Mouse (Mus musculus): ENCODE measurements around the gene AC134908.4.

AC134908.4 gene

GRCm38 (mm10) chr17:25777948-25778347, 17.5 kb downstream of the AC134908.4 start:
- CTCF ChIA-PET = no interaction called here

- CTCF ChIA-PET = interaction anchor here (0.5 to 0.8 kb wide), 2 partner anchors 34 to 58 kb away, joined by 4 to 9 read pairs; partner anchors contain the start of gene Stub1
These were observed 20.0 kb downstream of the AC134908.4 start for GRCm38 (mm10) chr17:25775318-25776062.

- CTCF ChIA-PET = interaction anchor here (0.6 to 1.8 kb wide), 2 partner anchors 19 to 61 kb away, joined by 3 to 15 read pairs; partner anchors contain the start of gene Fam173a
These were observed 21.8 kb downstream of the AC134908.4 start, which contains the start of gene Narfl for GRCm38 (mm10) chr17:25773549-25774120. TSS of gene Narfl (plus strand) at chr17:25773776.

DNA sequence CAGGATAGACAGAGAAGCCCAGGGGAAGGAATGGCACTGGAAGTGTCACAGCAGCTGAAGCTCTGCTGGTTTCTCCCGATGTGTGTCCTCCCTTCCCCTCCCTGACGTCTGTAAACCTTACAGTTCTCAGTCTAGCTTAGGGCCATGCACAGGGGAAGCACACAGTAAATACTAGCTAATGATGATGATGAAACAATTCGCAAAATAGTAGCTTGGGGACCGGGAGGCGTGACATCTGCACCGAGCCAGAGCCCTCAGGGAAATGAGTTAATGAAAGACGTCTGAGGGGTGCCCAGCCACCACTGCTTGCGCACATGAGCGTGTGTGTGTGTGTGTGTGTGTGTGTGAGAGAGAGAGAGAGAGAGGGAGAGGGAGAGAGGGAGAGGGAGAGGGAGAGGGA, 26.1 kb downstream of the AC134908.4 start:
- CTCF ChIA-PET = interaction anchor here (0.6 kb wide), 1 partner anchor 10 kb away, joined by 4 read pairs; no protein-coding TSS in a partner anchor

- CTCF ChIA-PET = no interaction called here
These were observed 29.6 kb downstream of the AC134908.4 start for GRCm38 (mm10) chr17:25765886-25766285.

GRCm38 (mm10) chr17:25762591-25762990, 32.9 kb downstream of the AC134908.4 start:
- CTCF ChIA-PET = no interaction called here

- CTCF ChIA-PET = no interaction called here
These were observed 33.9 kb downstream of the AC134908.4 start for GRCm38 (mm10) chr17:25761561-25761970.

- CTCF ChIA-PET = no interaction called here
These were observed 35.3 kb downstream of the AC134908.4 start for GRCm38 (mm10) chr17:25760148-25760547.

DNA sequence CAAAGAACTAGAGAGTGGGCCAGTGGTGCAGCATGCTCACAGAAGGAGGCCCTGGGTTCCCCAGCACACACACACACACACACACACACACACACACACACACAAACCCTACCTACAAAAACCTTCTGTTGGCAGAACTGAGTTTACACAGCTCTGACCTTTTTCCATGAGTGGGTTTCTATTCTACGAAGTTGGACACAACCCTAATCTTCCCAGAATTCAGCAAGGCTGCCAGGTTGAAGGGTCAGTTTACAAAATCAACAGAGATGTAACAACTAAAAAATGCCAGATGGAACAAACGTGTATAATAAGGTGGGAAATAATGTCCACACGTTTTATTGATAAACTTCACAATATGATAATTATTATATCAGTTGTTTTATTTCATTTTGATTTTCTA, 37.8 kb downstream of the AC134908.4 start:
- CTCF ChIA-PET = no interaction called here

- CTCF ChIA-PET = no interaction called here
These were observed 38.8 kb downstream of the AC134908.4 start for GRCm38 (mm10) chr17:25756378-25757242.

GRCm38 (mm10) chr17:25755627-25756377, 39.7 kb downstream of the AC134908.4 start:
- CTCF ChIA-PET = no interaction called here

- CTCF ChIA-PET = no interaction called here
These were observed 40.4 kb downstream of the AC134908.4 start for GRCm38 (mm10) chr17:25755086-25755485.

- CTCF ChIA-PET = no interaction called here
These were observed 41.2 kb downstream of the AC134908.4 start, which contains the start of gene Msln for GRCm38 (mm10) chr17:25754241-25754640. TSS of gene Msln (minus strand) at chr17:25754378.

DNA sequence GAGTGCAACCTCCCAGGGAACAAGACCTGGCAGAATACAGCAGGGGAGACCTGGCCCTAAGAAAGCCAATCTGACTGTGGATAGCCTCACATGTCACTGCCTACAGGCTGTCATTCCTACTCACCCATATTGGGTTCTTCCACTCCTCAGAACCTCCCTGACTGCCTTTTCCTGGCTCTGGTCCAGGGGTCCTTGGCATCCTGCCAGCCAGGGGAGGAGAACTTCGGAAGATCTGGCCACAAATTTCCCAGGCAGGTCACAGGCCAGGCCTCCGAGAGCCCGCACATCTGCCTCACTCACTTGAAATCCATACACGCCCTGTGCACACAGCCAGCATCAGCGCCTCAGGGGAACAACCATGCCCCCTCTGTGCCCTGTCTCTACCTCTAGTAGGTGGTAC, 44.0 kb downstream of the AC134908.4 start:
- CTCF ChIA-PET = no interaction called here

GRCm38 (mm10) chr17:25749314-25749713, 46.1 kb downstream of the AC134908.4 start:
- CTCF ChIA-PET = no interaction called here

- CTCF ChIA-PET = no interaction called here
These were observed 47.2 kb downstream of the AC134908.4 start for GRCm38 (mm10) chr17:25748238-25748637.

DNA sequence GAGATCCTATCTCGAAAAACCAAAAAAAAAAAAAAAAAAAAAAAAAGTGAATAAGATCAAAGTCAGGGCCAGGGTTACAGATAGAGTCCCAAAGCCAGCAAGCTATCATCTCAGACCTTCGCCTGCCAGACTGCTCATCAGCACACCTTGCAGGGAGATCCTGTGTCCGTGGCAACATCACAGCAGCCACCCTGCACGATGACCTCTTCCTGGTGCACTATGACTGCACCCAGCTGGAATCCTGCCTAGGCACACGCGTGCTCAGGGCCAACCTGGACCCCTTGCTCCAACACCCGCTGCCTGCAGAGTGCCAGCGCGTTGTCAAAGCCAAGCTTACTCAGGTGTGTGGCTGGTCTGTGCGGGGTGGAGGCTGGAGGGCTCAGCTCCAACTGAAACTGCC, 51.1 kb downstream of the AC134908.4 start:
- CTCF ChIA-PET = no interaction called here

GRCm38 (mm10) chr17:25743831-25744230, 51.6 kb downstream of the AC134908.4 start:
- CTCF ChIA-PET = no interaction called here

DNA sequence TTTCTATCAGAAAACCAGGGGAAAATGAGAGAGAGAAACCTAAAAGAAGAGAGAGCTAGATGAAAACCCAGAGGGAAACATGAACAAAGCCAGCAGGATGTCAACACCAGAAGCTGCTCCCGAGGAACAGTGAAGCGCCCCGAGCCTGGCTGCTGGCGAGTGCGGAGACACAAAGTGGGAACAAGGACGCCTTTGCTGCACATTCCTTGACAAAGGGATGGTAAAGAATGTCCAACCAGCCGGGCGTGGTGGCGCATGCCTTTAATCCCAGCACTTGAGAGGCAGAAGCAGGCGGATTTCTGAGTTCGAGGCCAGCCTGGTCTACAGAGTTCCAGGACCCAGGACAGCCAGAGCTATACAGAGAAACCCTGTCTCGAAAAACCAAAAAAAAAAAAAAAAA, 54.0 kb downstream of the AC134908.4 start:
- CTCF ChIA-PET = interaction anchor here (0.7 kb wide), 1 partner anchor 34 kb away, joined by 9 read pairs; no protein-coding TSS in a partner anchor

Data from spleen, embryonic (tissue).